Mouse (Mus musculus): ENCODE data around the gene Cnnm2. TPM values are rescaled to one million over a fixed set of nuclear protein-coding genes. Genes with fewer than 3 reads are reported as not detected.
A peak's percentile ranks its signal among the peaks of the same experiment; 100 is the strongest.

Gene Cnnm2
- polyA plus RNA-seq, 1 experiment from 2014 or later = 4.0 TPM

DNA sequence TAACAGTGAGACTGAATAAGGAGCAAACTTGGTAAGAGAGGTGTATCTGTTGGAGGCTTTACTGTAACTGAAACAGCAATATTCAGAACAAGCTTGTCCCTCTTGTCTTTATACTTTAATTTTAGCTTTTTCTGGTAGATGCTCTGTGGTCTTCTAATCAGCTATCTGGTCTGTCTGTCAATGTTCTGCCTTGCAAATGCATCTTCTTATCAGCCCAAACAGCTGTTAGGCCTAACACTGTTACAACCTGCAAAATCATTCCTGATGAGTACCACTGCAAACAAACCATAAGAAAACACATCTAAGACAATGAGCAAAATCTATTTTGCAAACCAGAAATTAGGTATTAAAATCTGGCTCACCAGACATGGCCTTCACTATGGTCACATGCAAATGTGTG, 144.0 kb downstream of the Cnnm2 start:
- H3K4me1 ChIP-seq (replicated peaks) = peaks cover 14% of the 10 kb centered on the region
- no peaks in the 10 kb centered on the region for H3K27me3 ChIP-seq (ENCODE audit: insufficient read depth, poor library complexity, severe bottlenecking)

DNA sequence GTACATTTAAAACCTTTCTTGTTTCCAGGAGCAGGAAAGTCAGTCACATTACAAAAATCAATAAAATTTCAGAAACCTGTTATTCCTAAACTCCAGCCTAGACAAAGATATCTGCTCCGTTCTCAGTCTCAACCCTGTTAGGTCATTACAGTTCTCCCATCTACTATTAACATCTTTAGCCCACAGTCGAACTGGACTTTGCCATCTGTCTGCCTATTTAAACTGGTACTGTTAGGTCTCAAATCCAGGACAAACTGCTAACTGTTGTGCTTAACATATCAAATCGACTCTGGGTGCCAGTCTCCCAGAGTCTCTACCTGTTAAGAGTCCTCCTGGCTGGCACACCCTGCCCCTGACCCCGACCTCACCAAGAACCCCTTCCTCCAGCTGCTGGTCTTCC, 144.6 kb downstream of the Cnnm2 start:
- Histone ChIP-seq H3K27me3 (ENCODE audit: insufficient read depth, poor library complexity, severe bottlenecking) (no peaks in the 10 kb centered on the region), H3K9me3 (no peaks in the 10 kb centered on the region), H3K27ac (no peak overlapping the region), H3K36me3 (0 out of 2 replicates have a peak, but pooled peaks cover 3% of the 10 kb centered on the region), H3K4me3 (no peak overlapping the region), H3K4me1 (replicated peaks) (peaks cover 14% of the 10 kb centered on the region)
- 87% methylated on average over 4 of the region's 4 CpGs for WGBS
- no peak for DNase-seq (ENCODE audit: low spot score)

More for the DNA sequence above, 144.0 kb downstream of the Cnnm2 start:
- DNase-seq (ENCODE audit: low spot score) = no peak
- H3K4me3 ChIP-seq = no peak overlapping the region
- H3K9me3 ChIP-seq = no peaks in the 10 kb centered on the region
- 0 out of 2 replicates have a peak, but pooled peaks cover 3% of the 10 kb centered on the region for H3K36me3 ChIP-seq
- no peak overlapping the region for H3K27ac ChIP-seq

DNA sequence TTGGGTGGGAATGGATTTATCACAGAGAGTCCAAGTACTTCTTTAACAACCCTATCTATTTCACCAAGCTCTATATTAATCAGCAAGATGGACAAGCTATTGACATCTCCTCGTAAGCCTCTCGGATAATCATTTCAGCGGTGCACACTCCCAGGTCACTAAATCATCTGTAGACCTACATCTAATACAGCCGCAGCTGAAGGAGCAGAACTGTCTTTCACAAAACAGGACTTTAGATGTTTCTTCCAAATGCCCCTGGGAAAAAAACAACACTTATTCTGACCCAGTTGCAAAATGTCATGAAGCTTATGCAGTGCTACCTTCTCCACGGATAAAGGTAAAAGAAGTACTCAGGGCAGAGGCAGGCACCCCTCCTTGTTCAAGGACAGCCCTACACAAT, 146.8 kb downstream of the Cnnm2 start:
- H3K36me3 ChIP-seq = 0 out of 2 replicates have a peak, but pooled peaks cover 8% of the 10 kb centered on the region
- 89% methylated on average over 5 of the region's 5 CpGs for WGBS
- no peaks in the 10 kb centered on the region for H3K27me3 ChIP-seq (ENCODE audit: insufficient read depth, poor library complexity, severe bottlenecking)

GRCm38 (mm10) chr19:46908977-46909376, 147.6 kb downstream of the Cnnm2 start:
- Histone ChIP-seq H3K4me1 (replicated peaks) (peaks cover 14% of the 10 kb centered on the region), H3K27me3 (ENCODE audit: insufficient read depth, poor library complexity, severe bottlenecking) (no peaks in the 10 kb centered on the region), H3K9me3 (no peaks in the 10 kb centered on the region), H3K4me3 (no peak overlapping the region), H3K27ac (no peak overlapping the region), H3K36me3 (0 out of 2 replicates have a peak, but pooled peaks cover 6% of the 10 kb centered on the region)
- WGBS = 45% methylated on average over 4 of the region's 4 CpGs
- DNase-seq (ENCODE audit: low spot score) = no peak

More for the DNA sequence above, 146.8 kb downstream of the Cnnm2 start:
- H3K4me1 ChIP-seq (replicated peaks) = peaks cover 14% of the 10 kb centered on the region
- no peak for DNase-seq (ENCODE audit: low spot score)
- no peaks in the 10 kb centered on the region for H3K9me3 ChIP-seq
- no peak overlapping the region for H3K4me3 ChIP-seq
- no peak overlapping the region for H3K27ac ChIP-seq

DNA sequence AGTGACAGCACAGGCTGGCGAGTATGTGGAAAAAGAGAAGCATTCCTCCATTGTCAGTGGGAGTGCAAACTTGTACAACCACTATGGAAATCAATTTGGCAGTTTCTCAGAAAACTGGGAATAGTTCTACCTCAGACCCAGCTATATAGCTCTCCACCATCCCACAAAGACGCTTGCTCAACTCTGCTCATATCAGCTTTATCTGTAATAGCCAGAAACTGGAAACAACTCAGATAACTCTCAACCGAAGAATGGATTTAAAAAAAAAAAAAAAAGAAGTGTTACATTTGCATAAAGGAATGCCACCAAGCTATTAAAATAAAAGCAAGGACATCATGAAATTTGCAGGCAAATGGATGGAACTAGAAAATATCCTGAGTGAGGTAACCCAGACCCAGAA, 150.1 kb downstream of the Cnnm2 start:
- no peaks in the 10 kb centered on the region for H3K9me3 ChIP-seq
- peaks cover 12% of the 10 kb centered on the region for H3K36me3 ChIP-seq
- no peak overlapping the region for H3K27ac ChIP-seq
- H3K4me3 ChIP-seq = no peak overlapping the region
- WGBS = 88% methylated on average over 3 of the region's 3 CpGs
- no peaks in the 10 kb centered on the region for H3K27me3 ChIP-seq (ENCODE audit: insufficient read depth, poor library complexity, severe bottlenecking)
- peaks cover 14% of the 10 kb centered on the region for H3K4me1 ChIP-seq (replicated peaks)
- no peak for DNase-seq (ENCODE audit: low spot score)

DNA sequence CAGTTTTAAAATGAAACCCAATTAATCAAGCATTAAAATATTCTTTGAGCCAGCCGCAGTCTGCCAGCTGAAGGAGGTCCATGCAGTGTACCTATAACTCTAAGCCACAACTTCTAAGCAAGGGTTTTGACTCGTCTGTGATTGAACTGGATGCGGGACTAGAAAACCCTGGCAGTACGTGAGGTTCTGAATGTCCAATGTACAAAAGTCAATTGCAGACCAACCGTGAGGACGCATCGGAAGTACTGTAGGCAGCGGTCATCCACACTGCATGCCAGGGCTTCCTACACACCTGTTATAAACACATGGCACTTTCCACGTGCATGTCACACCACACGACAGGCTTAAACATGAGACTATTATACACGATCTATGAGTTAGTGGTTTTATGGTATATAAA, 152.2 kb downstream of the Cnnm2 start:
- Histone ChIP-seq H3K36me3 (peaks cover 12% of the 10 kb centered on the region), H3K9me3 (no peaks in the 10 kb centered on the region), H3K4me3 (no peak overlapping the region), H3K27me3 (ENCODE audit: insufficient read depth, poor library complexity, severe bottlenecking) (no peaks in the 10 kb centered on the region), H3K27ac (no peak overlapping the region), H3K4me1 (replicated peaks) (peaks cover 13% of the 10 kb centered on the region)
- WGBS = 94% methylated on average over 11 of the region's 11 CpGs
- DNase-seq (ENCODE audit: low spot score) = no peak

DNA sequence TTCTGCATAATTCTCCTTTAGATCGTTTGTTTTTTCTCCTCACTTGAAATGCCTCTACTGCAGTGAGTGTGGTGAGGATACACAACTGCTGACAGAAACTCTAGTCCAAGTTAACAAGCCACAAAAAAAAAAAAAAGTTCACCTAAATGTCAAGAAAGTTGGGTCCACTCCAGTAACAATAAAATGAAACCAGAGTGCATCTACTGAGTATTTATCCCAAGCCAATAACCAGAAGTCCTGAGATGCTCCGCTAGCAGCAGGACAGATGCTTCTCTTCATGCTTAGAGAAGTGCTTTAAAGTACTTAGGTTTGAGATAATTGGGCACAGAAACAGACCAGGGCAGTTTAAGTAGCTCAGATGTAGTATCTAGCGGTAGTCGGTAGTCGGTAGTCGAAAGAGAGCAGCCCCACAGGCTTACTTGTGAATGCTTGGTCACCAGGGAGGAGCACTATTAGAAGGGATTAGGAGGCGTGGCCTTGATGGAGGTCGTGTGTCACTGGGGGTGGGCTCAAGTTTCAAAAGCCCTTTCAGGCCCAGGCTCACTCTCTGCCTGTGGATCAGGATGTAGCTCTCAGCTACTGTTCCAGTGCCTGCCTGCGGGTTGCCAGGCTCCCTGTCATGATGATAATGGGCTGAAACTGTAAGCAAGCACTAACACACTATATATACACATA, 154.1 kb downstream of the Cnnm2 start:
- 75% methylated on average over 9 of the region's 9 CpGs for WGBS
- Histone ChIP-seq H3K4me1 (replicated peaks) (no peaks in the 10 kb centered on the region), H3K27me3 (ENCODE audit: insufficient read depth, poor library complexity, severe bottlenecking) (no peaks in the 10 kb centered on the region), H3K4me3 (no peak overlapping the region), H3K27ac (no peak overlapping the region), H3K9me3 (no peaks in the 10 kb centered on the region), H3K36me3 (peaks cover 12% of the 10 kb centered on the region)
- DNase-seq (ENCODE audit: low spot score) = no peak

GRCm38 (mm10) chr19:46920571-46920970, 159.2 kb downstream of the Cnnm2 start:
- Histone ChIP-seq H3K4me1 (replicated peaks) (no peaks in the 10 kb centered on the region), H3K36me3 (peaks cover 9% of the 10 kb centered on the region), H3K9me3 (no peaks in the 10 kb centered on the region), H3K4me3 (no peak overlapping the region), H3K27me3 (ENCODE audit: insufficient read depth, poor library complexity, severe bottlenecking) (no peaks in the 10 kb centered on the region), H3K27ac (no peak overlapping the region)
- DNase-seq (ENCODE audit: low spot score) = no peak
- 91% methylated on average over 6 of the region's 6 CpGs for WGBS

GRCm38 (mm10) chr19:46926357-46926756, 165.0 kb downstream of the Cnnm2 start:
- Histone ChIP-seq H3K4me3 (no peak overlapping the region), H3K9me3 (no peaks in the 10 kb centered on the region), H3K27ac (0 out of 2 replicates have a peak overlapping the region, but pooled peaks have one; percentile 23), H3K36me3 (no peaks in the 10 kb centered on the region), H3K4me1 (replicated peaks) (peaks cover 6% of the 10 kb centered on the region), H3K27me3 (ENCODE audit: insufficient read depth, poor library complexity, severe bottlenecking) (no peaks in the 10 kb centered on the region)
- 67% methylated on average over 4 of the region's 4 CpGs for whole genome bisulfite sequencing
- DNase-seq (ENCODE audit: low spot score) = no peak

DNA sequence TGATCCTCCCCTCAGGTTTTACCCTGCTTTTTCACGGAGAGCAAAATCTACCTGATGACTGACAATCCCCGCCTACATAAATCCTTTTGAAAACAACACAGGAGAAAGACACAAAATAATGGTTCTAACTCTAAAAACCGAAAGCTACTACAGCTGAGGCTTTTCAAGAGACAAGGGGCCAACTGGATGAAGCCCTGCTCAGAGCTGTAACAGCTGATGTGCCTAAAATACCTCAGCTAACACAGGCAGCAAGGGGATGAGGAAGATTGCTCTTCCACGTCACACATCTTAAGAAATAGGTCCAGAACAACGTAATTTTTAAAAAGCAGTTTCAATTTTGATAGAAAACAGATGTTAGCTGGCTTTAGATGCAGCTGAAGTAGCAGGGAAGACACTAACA, 165.6 kb downstream of the Cnnm2 start:
- peaks cover 6% of the 10 kb centered on the region for H3K4me1 ChIP-seq (replicated peaks)
- H3K4me3 ChIP-seq = no peak overlapping the region
- no peaks in the 10 kb centered on the region for H3K27me3 ChIP-seq (ENCODE audit: insufficient read depth, poor library complexity, severe bottlenecking)
- no peak overlapping the region for H3K27ac ChIP-seq
- no peak for DNase-seq (ENCODE audit: low spot score)
- H3K9me3 ChIP-seq = no peaks in the 10 kb centered on the region
- WGBS = 68% methylated on average over 5 of the region's 5 CpGs
- H3K36me3 ChIP-seq = no peaks in the 10 kb centered on the region

DNA sequence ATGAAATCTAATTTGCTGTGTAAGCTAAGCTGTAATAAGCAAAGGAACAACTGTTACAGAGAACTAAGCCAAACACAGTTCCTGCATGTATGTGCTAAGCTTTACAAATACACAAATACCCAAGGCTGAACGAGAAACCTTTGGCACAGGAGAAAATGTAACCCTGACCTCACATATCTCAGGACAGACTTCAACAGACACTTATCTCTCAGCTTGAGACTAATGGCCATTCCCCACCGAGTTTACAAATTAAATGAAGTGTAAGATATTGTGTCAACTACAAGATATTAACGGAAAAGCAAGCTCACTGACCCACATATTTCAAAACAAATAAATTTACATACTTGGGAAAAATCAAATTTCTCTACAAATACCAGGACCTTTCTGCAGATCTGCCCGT, 166.7 kb downstream of the Cnnm2 start:
- Histone ChIP-seq H3K27me3 (ENCODE audit: insufficient read depth, poor library complexity, severe bottlenecking) (no peaks in the 10 kb centered on the region), H3K36me3 (no peaks in the 10 kb centered on the region), H3K4me3 (no peak overlapping the region), H3K4me1 (replicated peaks) (peaks cover 6% of the 10 kb centered on the region), H3K27ac (no peak overlapping the region), H3K9me3 (no peaks in the 10 kb centered on the region)
- no peak for DNase-seq (ENCODE audit: low spot score)
- WGBS = 79% methylated on average over 4 of the region's 4 CpGs

DNA sequence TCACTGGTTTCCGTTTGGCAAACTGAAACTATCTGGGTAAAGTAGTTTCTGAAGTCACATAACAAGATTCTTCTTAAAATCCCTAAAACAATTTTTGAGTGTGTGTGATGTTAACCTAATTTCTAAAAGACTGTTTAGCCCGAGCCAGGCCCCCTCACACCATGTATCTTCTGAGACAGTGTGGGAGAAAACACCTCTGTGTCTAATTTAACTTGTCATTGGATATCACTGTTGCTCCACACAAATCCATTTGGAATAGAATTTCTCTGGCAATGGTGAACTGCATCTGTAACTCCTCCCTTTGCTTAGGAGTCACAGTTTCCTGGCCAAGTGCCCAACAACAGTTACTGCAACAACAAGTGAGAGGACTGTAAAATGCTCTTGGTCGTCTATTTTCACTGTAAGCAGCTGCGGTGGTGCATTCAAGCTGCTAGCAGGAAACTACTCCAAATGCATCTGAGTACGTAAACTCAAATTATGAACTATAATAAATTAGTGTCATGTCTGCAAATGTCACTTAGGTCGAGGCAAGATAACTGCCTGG, 167.7 kb downstream of the Cnnm2 start:
- no peak overlapping the region for H3K4me3 ChIP-seq
- H3K36me3 ChIP-seq = no peaks in the 10 kb centered on the region
- peaks cover 6% of the 10 kb centered on the region for H3K4me1 ChIP-seq (replicated peaks)
- no peak overlapping the region for H3K27ac ChIP-seq
- H3K27me3 ChIP-seq (ENCODE audit: insufficient read depth, poor library complexity, severe bottlenecking) = no peaks in the 10 kb centered on the region
- H3K9me3 ChIP-seq = no peaks in the 10 kb centered on the region
- DNase-seq (ENCODE audit: low spot score) = no peak
- 83% methylated on average over 6 of the region's 6 CpGs for WGBS

Data from hindbrain, embryonic 10.5 days (tissue).